In genomic region chr1:54913379-54913873, GRCm38 (mm10) we compare ENCODE assay signal across 13 mouse cellular contexts. TPM values are rescaled to one million over a fixed set of nuclear protein-coding genes. Genes with fewer than 3 reads are reported as not detected.
DNase-seq lines count a peak whose midpoint lies in the region; ATAC-seq and TF ChIP-seq lines count a peak whose summit lies in the region.
"Had no signal": no experiment of that assay in that cellular context is flagged by ENCODE, and none has a peak within 500 bp of the region (broad histone marks: within the 10 kb centered on the region; RNA-seq: fewer than 3 reads in every experiment).

No protein-coding gene starts in this region.

- peak overlapping the region; percentile 86 for H3K27ac ChIP-seq in liver, postnatal 0 days (ENCODE audit: low read depth)
- H3K27ac ChIP-seq in liver, embryonic 11.5 days (ENCODE audit: low read depth, low read length): no peak overlapping the region
- H3K27ac ChIP-seq: forebrain, embryonic 13.5 days; heart, embryonic 13.5 days; limb, embryonic 15.5 days; midbrain, embryonic 15.5 days had no signal

- no peaks in the 10 kb centered on the region for H3K9me3 ChIP-seq in liver, postnatal 0 days (ENCODE audit: low read length)
- no peaks in the 10 kb centered on the region for H3K9me3 ChIP-seq in liver, embryonic 11.5 days (ENCODE audit: control insufficient read depth, low read length)
- no peaks in the 10 kb centered on the region for H3K9me3 ChIP-seq in megakaryocyte, embryonic 14.5 days
- H3K9me3 ChIP-seq: forebrain, embryonic 13.5 days; heart, embryonic 13.5 days; limb, embryonic 15.5 days; midbrain, embryonic 15.5 days had no signal

- H3K4me2 ChIP-seq in liver, postnatal 0 days (ENCODE audit: low read depth, low read length): peak overlapping the region; percentile 27; the same call in 1 of the 2 replicates
- H3K4me2 ChIP-seq in liver, embryonic 11.5 days: no peak overlapping the region
- H3K4me2 ChIP-seq: forebrain, embryonic 13.5 days; heart, embryonic 13.5 days; limb, embryonic 15.5 days; midbrain, embryonic 15.5 days had no signal

- TF ChIP-seq EP300 in liver, postnatal 0 days (IDR thresholded peaks at IDR 0.05; ENCODE audit: low read depth): no peak

- no peaks in the 10 kb centered on the region for H3K36me3 ChIP-seq in liver, postnatal 0 days (replicated peaks; ENCODE audit: insufficient read depth, low read length)
- no peaks in the 10 kb centered on the region for H3K36me3 ChIP-seq in liver, embryonic 11.5 days (ENCODE audit: control insufficient read depth, insufficient read depth, low read length)
- no peaks in the 10 kb centered on the region for H3K36me3 ChIP-seq in megakaryocyte, embryonic 14.5 days (replicated peaks; ENCODE audit: low read length)
- H3K36me3 ChIP-seq: heart, embryonic 13.5 days; limb, embryonic 15.5 days; midbrain, embryonic 15.5 days had no signal

- no peak overlapping the region for H3K9ac ChIP-seq in liver, postnatal 0 days (replicated peaks)
- H3K9ac ChIP-seq in liver, embryonic 11.5 days (ENCODE audit: low read depth, low read length): no peak overlapping the region
- H3K9ac ChIP-seq: forebrain, embryonic 13.5 days; heart, embryonic 13.5 days; limb, embryonic 15.5 days; midbrain, embryonic 15.5 days had no signal

- peaks cover 31% of the 10 kb centered on the region for H3K4me1 ChIP-seq in liver, postnatal 0 days (ENCODE audit: insufficient read depth)
- peaks cover 19% of the 10 kb centered on the region for H3K4me1 ChIP-seq in liver, embryonic 11.5 days (replicated peaks; ENCODE audit: control insufficient read depth, insufficient read depth, low read length)
- H3K4me1 ChIP-seq in megakaryocyte, embryonic 14.5 days: peaks cover 70% of the 10 kb centered on the region

- peak; percentile 39 for DNase-seq in liver, postnatal 0 days
- no peak for DNase-seq in liver, embryonic 11.5 days (ENCODE audit: low spot score)
- peak; percentile 80 for DNase-seq in thymus, postnatal 14 days
- no peak for DNase-seq in frontal cortex, postnatal 14 days (ENCODE audit: low spot score in 2 of 2)
- DNase-seq in layer of hippocampus, postnatal 25 days (ENCODE audit: extremely low spot score in 1 of 2, low spot score in 1 of 2): no peak
- DNase-seq in lung, postnatal 10 days: no peak
- DNase-seq: kidney, adult 2 months had no signal

- no peak overlapping the region for H3K4me3 ChIP-seq in liver, postnatal 0 days (ENCODE audit: low read depth, low read length)
- H3K4me3 ChIP-seq in liver, embryonic 11.5 days (ENCODE audit: low read depth, low read length): no peak overlapping the region
- peak overlapping the region; percentile 53 for H3K4me3 ChIP-seq in megakaryocyte, embryonic 14.5 days (replicated peaks)
- H3K4me3 ChIP-seq: forebrain, embryonic 13.5 days; heart, embryonic 13.5 days; limb, embryonic 15.5 days; midbrain, embryonic 15.5 days had no signal

- peak; percentile 29; the same call in 1 of the 2 replicates for ATAC-seq in liver, postnatal 0 days
- no peak for ATAC-seq in liver, embryonic 11.5 days (replicated peaks; ENCODE audit: low FRiP score)
- peak; percentile 51 for ATAC-seq in common myeloid progenitor, adult 5-6 weeks (replicated peaks; ENCODE audit: low read depth, poor library complexity, severe bottlenecking)
- ATAC-seq: forebrain, embryonic 13.5 days; midbrain, embryonic 15.5 days had no signal

- H3K27me3 ChIP-seq in liver, postnatal 0 days (ENCODE audit: insufficient read depth, low read length): no peaks in the 10 kb centered on the region
- no peaks in the 10 kb centered on the region for H3K27me3 ChIP-seq in liver, embryonic 11.5 days (replicated peaks; ENCODE audit: control insufficient read depth, insufficient read depth, low read length)
- H3K27me3 ChIP-seq in megakaryocyte, embryonic 14.5 days (replicated peaks): no peaks in the 10 kb centered on the region
- H3K27me3 ChIP-seq: forebrain, embryonic 13.5 days; heart, embryonic 13.5 days; limb, embryonic 15.5 days; midbrain, embryonic 15.5 days had no signal

- TF ChIP-seq CTCF in liver, postnatal 0 days (IDR thresholded peaks at IDR 0.05; ENCODE audit: low read depth): no peak

- WGBS in liver, postnatal 0 days (ENCODE audit: insufficient replicate concordance): 50% methylated on average over 3 of the region's 3 CpGs
- 41% methylated on average over 3 of the region's 3 CpGs for WGBS in liver, embryonic 11.5 days

RNA-seq across cellular contexts. Expression of gene Ankrd44, which starts 12.8 kb away (rescaled TPM):
- polyA plus RNA-seq in liver, postnatal 0 days (2015; fragmentation: Nextera tagmentation; extraction: Ambion mirVana): 4.0 and 4.7 TPM in 2 replicates
- 11.8 and 12.1 TPM in 2 replicates for polyA plus RNA-seq in liver, embryonic 11.5 days (2014; fragmentation: Nextera tagmentation; extraction: Ambion mirVana)
- 38.8 and 51.0 TPM in 2 replicates for total RNA-seq in common myeloid progenitor, adult 5-6 weeks (2017)
- polyA plus RNA-seq in megakaryocyte, embryonic 14.5 days (2012; ENCODE audit: insufficient read depth, low replicate concordance): 0.55 TPM in 1 of 2 replicates, not detected in the other
- 10 to 100 TPM; 17.1 to 17.3 TPM for total RNA-seq in layer of hippocampus, postnatal 25 days (2021)

Comparison
In these comparisons a context has a peak if more than half of its experiments do, and no peak if none do; other contexts are left out.
1. DNase-seq: peak in liver, postnatal 0 days (single experiment) and thymus, postnatal 14 days (single experiment); none in liver, embryonic 11.5 days (single experiment), frontal cortex, postnatal 14 days (0 of 2), layer of hippocampus, postnatal 25 days (0 of 2) and lung, postnatal 10 days (single experiment).